Mouse (Mus musculus): ENCODE measurements around the gene Tcp11. TPM values are rescaled to one million over a fixed set of nuclear protein-coding genes. Genes with fewer than 3 reads are reported as not detected.

Gene Tcp11
- polyA plus RNA-seq, 1 experiment: not detected

GRCm38 (mm10) chr17:28107275-28107674 is 26.8 kb upstream of the Tcp11 start:
- TF ChIP-seq CTCF (IDR thresholded peaks at IDR 0.05; ENCODE audit: insufficient read depth, low read depth, low read length) (no peak), POLR2A (IDR thresholded peaks at IDR 0.05; ENCODE audit: insufficient read depth, low read depth, low read length) (no peak)
- no peak overlapping the region for H3K27ac ChIP-seq (ENCODE audit: insufficient read depth, low read depth, low read length)

GRCm38 (mm10) chr17:28106352-28106751 is 25.9 kb upstream of the Tcp11 start:
- no peaks in the 10 kb centered on the region for H3K4me1 ChIP-seq (ENCODE audit: control insufficient read depth, insufficient read depth, low read length)
- TF ChIP-seq POLR2A (IDR thresholded peaks at IDR 0.05; ENCODE audit: insufficient read depth, low read depth, low read length): no peak
- WGBS: 83% methylated on average over 6 of the region's 6 CpGs

More at GRCm38 (mm10) chr17:28107275-28107674, 26.8 kb upstream of the Tcp11 start:
- H3K4me1 ChIP-seq (ENCODE audit: control insufficient read depth, insufficient read depth, low read length): no peaks in the 10 kb centered on the region
- WGBS: 15% methylated on average over 14 of the region's 14 CpGs
- no peak overlapping the region for H3K4me3 ChIP-seq (ENCODE audit: insufficient read depth, low read depth, low read length)

GRCm38 (mm10) chr17:28104416-28104815 is 24.0 kb upstream of the Tcp11 start:
- H3K4me3 ChIP-seq (ENCODE audit: insufficient read depth, low read depth, low read length): no peak overlapping the region
- WGBS: 87% methylated on average over 6 of the region's 6 CpGs
- H3K4me1 ChIP-seq (ENCODE audit: control insufficient read depth, insufficient read depth, low read length): no peaks in the 10 kb centered on the region
- H3K27ac ChIP-seq (ENCODE audit: insufficient read depth, low read depth, low read length): no peak overlapping the region
- TF ChIP-seq POLR2A (IDR thresholded peaks at IDR 0.05; ENCODE audit: insufficient read depth, low read depth, low read length) (no peak), CTCF (IDR thresholded peaks at IDR 0.05; ENCODE audit: insufficient read depth, low read depth, low read length) (no peak)

More at GRCm38 (mm10) chr17:28106352-28106751, 25.9 kb upstream of the Tcp11 start:
- no peak overlapping the region for H3K27ac ChIP-seq (ENCODE audit: insufficient read depth, low read depth, low read length)
- no peak overlapping the region for H3K4me3 ChIP-seq (ENCODE audit: insufficient read depth, low read depth, low read length)

- no peak for TF ChIP-seq POLR2A (IDR thresholded peaks at IDR 0.05; ENCODE audit: insufficient read depth, low read depth, low read length)
- TF ChIP-seq CTCF (IDR thresholded peaks at IDR 0.05; ENCODE audit: insufficient read depth, low read depth, low read length): no peak
- 53% methylated on average over 10 of the region's 10 CpGs for WGBS
- Histone ChIP-seq H3K4me1 (ENCODE audit: control insufficient read depth, insufficient read depth, low read length) (no peaks in the 10 kb centered on the region), H3K4me3 (ENCODE audit: insufficient read depth, low read depth, low read length) (no peak overlapping the region), H3K27ac (ENCODE audit: insufficient read depth, low read depth, low read length) (no peak overlapping the region)
Measured at GRCm38 (mm10) chr17:28101902-28102319, 21.5 kb upstream of the Tcp11 start.

GRCm38 (mm10) chr17:28101284-28101887 is 20.9 kb upstream of the Tcp11 start:
- WGBS: 68% methylated on average over 12 of the region's 12 CpGs
- Histone ChIP-seq H3K4me3 (ENCODE audit: insufficient read depth, low read depth, low read length) (no peak overlapping the region), H3K4me1 (ENCODE audit: control insufficient read depth, insufficient read depth, low read length) (no peaks in the 10 kb centered on the region), H3K27ac (ENCODE audit: insufficient read depth, low read depth, low read length) (no peak overlapping the region)
- TF ChIP-seq POLR2A (IDR thresholded peaks at IDR 0.05; ENCODE audit: insufficient read depth, low read depth, low read length) (no peak), CTCF (IDR thresholded peaks at IDR 0.05; ENCODE audit: insufficient read depth, low read depth, low read length) (no peak)

- no peaks in the 10 kb centered on the region for H3K4me1 ChIP-seq (ENCODE audit: control insufficient read depth, insufficient read depth, low read length)
- no peak for TF ChIP-seq POLR2A (IDR thresholded peaks at IDR 0.05; ENCODE audit: insufficient read depth, low read depth, low read length)
- no peak for TF ChIP-seq CTCF (IDR thresholded peaks at IDR 0.05; ENCODE audit: insufficient read depth, low read depth, low read length)
- 100% methylated on average over 1 of the region's 1 CpGs for WGBS
- no peak overlapping the region for H3K4me3 ChIP-seq (ENCODE audit: insufficient read depth, low read depth, low read length)
- no peak overlapping the region for H3K27ac ChIP-seq (ENCODE audit: insufficient read depth, low read depth, low read length)
Measured at GRCm38 (mm10) chr17:28100669-28101068, 20.2 kb upstream of the Tcp11 start.

GRCm38 (mm10) chr17:28099086-28099485 is 18.6 kb upstream of the Tcp11 start:
- no peak overlapping the region for H3K27ac ChIP-seq (ENCODE audit: insufficient read depth, low read depth, low read length)
- WGBS: 73% methylated on average over 3 of the region's 3 CpGs
- no peaks in the 10 kb centered on the region for H3K4me1 ChIP-seq (ENCODE audit: control insufficient read depth, insufficient read depth, low read length)
- no peak for TF ChIP-seq POLR2A (IDR thresholded peaks at IDR 0.05; ENCODE audit: insufficient read depth, low read depth, low read length)
- no peak for TF ChIP-seq CTCF (IDR thresholded peaks at IDR 0.05; ENCODE audit: insufficient read depth, low read depth, low read length)
- no peak overlapping the region for H3K4me3 ChIP-seq (ENCODE audit: insufficient read depth, low read depth, low read length)

GRCm38 (mm10) chr17:28097308-28097707 is 16.9 kb upstream of the Tcp11 start:
- H3K27ac ChIP-seq (ENCODE audit: insufficient read depth, low read depth, low read length): no peak overlapping the region
- TF ChIP-seq POLR2A (IDR thresholded peaks at IDR 0.05; ENCODE audit: insufficient read depth, low read depth, low read length): no peak
- no peak overlapping the region for H3K4me3 ChIP-seq (ENCODE audit: insufficient read depth, low read depth, low read length)
- 94% methylated on average over 13 of the region's 13 CpGs for WGBS
- H3K4me1 ChIP-seq (ENCODE audit: control insufficient read depth, insufficient read depth, low read length): no peaks in the 10 kb centered on the region

GRCm38 (mm10) chr17:28096418-28096817 is 16.0 kb upstream of the Tcp11 start:
- Histone ChIP-seq H3K4me3 (ENCODE audit: insufficient read depth, low read depth, low read length) (no peak overlapping the region), H3K4me1 (ENCODE audit: control insufficient read depth, insufficient read depth, low read length) (no peaks in the 10 kb centered on the region), H3K27ac (ENCODE audit: insufficient read depth, low read depth, low read length) (no peak overlapping the region)
- WGBS: 80% methylated on average over 10 of the region's 10 CpGs
- TF ChIP-seq CTCF (IDR thresholded peaks at IDR 0.05; ENCODE audit: insufficient read depth, low read depth, low read length) (no peak), POLR2A (IDR thresholded peaks at IDR 0.05; ENCODE audit: insufficient read depth, low read depth, low read length) (no peak)

GRCm38 (mm10) chr17:28093837-28094236 is 13.4 kb upstream of the Tcp11 start:
- 78% methylated on average over 3 of the region's 3 CpGs for WGBS
- no peaks in the 10 kb centered on the region for H3K4me1 ChIP-seq (ENCODE audit: control insufficient read depth, insufficient read depth, low read length)
- no peak overlapping the region for H3K27ac ChIP-seq (ENCODE audit: insufficient read depth, low read depth, low read length)
- H3K4me3 ChIP-seq (ENCODE audit: insufficient read depth, low read depth, low read length): no peak overlapping the region
- TF ChIP-seq POLR2A (IDR thresholded peaks at IDR 0.05; ENCODE audit: insufficient read depth, low read depth, low read length) (no peak), CTCF (IDR thresholded peaks at IDR 0.05; ENCODE audit: insufficient read depth, low read depth, low read length) (no peak)

Measured in olfactory bulb, adult 2 months (tissue).